Mouse (Mus musculus) fat pad, adult 2 months (tissue): ENCODE results near the gene Adcy7.
A peak's percentile ranks its signal among the peaks of the same experiment; 100 is the strongest.

ENCODE experiments used
- DNase-seq: peaks from one replicate; pipeline ENCODE4 v3.0.0-alpha.2; 2011; ENCODE audit warnings: low read depth, low spot score; ENCODE audit errors: extremely low read depth

Gene Adcy7

GRCm38 (mm10) chr8:88325795-88326194, 53.6 kb downstream of the Adcy7 start:
- DNase-seq, result no peak

GRCm38 (mm10) chr8:88326328-88326727, 54.1 kb downstream of the Adcy7 start:
- DNase-seq, result no peak

- no peak for DNase-seq
Measured at GRCm38 (mm10) chr8:88328689-88329088, 56.5 kb downstream of the Adcy7 start.

GRCm38 (mm10) chr8:88330816-88331215, 58.6 kb downstream of the Adcy7 start:
- DNase-seq, result no peak

- DNase-seq, result no peak
Measured at GRCm38 (mm10) chr8:88334384-88334783, 62.2 kb downstream of the Adcy7 start.

- no peak for DNase-seq
Measured at GRCm38 (mm10) chr8:88334975-88335374, 62.8 kb downstream of the Adcy7 start.

- no peak for DNase-seq
Measured at GRCm38 (mm10) chr8:88339221-88339620, 67.0 kb downstream of the Adcy7 start.

GRCm38 (mm10) chr8:88339887-88340695, 67.9 kb downstream of the Adcy7 start:
- DNase-seq, result no peak

- no peak for DNase-seq
Measured at GRCm38 (mm10) chr8:88342026-88342425, 69.8 kb downstream of the Adcy7 start.

- DNase-seq, result no peak
Measured at GRCm38 (mm10) chr8:88349046-88349445, 76.8 kb downstream of the Adcy7 start.

- DNase-seq, result peak; percentile 95
Measured at GRCm38 (mm10) chr8:88357226-88357933, 85.2 kb downstream of the Adcy7 start.

GRCm38 (mm10) chr8:88357946-88358345, 85.7 kb downstream of the Adcy7 start:
- DNase-seq, result no peak

GRCm38 (mm10) chr8:88359959-88360358, 87.8 kb downstream of the Adcy7 start:
- DNase-seq, result no peak

- no peak for DNase-seq
Measured at GRCm38 (mm10) chr8:88361044-88361707, 89.0 kb downstream of the Adcy7 start.

GRCm38 (mm10) chr8:88361708-88362428, 89.7 kb downstream of the Adcy7 start, which contains the start of gene Brd7:
Brd7 (minus strand) TSS chr8:88362194.
- no peak for DNase-seq

GRCm38 (mm10) chr8:88362446-88363150, 90.4 kb downstream of the Adcy7 start:
- DNase-seq, result no peak

GRCm38 (mm10) chr8:88369221-88369620, 97.0 kb downstream of the Adcy7 start:
- DNase-seq, result no peak

- DNase-seq, result no peak
Measured at GRCm38 (mm10) chr8:88369805-88370204, 97.6 kb downstream of the Adcy7 start.

GRCm38 (mm10) chr8:88371522-88371921, 99.3 kb downstream of the Adcy7 start:
- no peak for DNase-seq

GRCm38 (mm10) chr8:88376836-88377582, 104.8 kb downstream of the Adcy7 start:
- DNase-seq, result no peak
